Mouse (Mus musculus) right cerebral cortex, postnatal 36 days (tissue): ENCODE results near the gene Tfcp2.

Source experiments
- DNase-seq, 2 experiments: peaks; one replicate each; pipeline ENCODE4 v3.0.0; 2022; ENCODE audit warnings: low spot score in 2 of 2, mixed read lengths in 1 of 2

Tfcp2 gene

DNA sequence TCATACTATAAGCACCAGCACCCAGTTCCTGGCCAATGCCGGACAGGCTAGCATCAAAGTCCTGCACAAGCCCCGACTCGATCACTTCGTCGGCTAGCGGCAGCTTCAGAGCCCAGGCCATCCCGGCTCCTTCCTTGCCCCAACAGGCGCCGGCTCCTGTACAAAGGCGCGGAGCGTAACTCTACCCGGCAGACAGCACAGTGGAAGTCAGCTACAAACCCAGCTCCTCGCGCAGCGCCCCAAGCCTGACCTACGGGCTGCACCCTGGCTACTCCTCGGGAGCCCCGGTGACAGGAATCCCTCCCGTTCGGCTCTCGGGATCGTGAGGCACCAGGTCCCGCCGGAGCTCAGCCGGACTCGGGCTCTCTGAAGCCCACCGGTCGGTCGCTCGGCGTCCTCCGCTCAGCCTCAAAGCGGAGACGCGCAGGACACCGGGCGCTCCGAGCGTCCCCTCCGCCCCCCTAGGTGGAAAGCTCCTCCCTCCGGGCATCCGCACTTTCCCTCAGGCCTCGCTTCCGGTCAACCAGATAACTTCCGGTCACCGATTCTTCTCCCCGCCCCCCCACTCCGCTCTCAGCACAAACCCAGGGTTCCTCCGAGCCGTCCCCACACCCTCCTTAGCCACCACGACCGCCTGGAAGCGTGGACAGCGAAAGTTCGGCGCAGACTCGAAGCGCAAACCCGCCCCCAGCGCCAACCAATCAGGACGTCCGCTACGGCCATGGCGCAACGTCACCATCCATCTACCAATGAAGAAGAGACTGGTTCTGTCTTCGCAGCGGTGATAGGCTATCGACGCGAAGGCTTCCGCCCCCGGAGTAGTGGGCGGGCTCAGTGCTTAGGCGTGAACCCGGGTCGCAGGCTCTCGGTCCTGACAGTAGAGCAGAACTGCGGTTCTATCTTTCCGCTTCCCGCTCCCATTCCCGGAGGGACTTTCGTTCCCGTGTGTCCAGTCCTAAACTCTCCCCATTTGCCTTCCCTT, at the start of gene Tfcp2:
TSS of gene Tfcp2 (minus strand) at position 683 of the 982 bp plus-strand sequence.
- peak; percentile 99 for DNase-seq

DNA sequence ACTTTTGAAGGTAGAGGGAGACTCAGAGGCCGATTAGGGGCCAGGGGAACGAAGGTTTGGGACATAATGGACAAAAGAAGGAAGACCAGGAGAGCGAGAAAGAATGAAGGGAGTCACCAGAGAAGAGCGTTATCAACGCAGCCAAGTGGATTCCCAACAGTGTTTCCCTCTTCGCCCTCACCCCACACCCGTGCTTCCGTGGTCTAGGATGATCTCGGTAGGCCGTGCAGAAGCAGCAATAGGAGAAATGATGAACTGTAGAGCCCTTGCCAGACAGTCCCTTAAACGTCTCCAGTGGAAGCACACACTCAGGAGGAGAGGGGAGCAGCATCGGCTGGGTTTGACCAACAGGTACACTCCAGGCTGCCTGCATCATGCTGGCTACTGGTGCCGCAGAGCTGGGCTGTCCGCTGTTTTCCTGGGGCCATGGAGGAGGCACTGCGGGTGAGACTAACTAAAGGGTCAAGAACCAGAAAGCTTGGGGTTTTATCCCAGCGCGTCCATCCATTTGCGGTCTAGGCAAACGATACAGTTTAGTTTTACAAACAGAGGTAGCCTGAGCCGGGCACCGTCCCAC, 49.0 kb upstream of the Tfcp2 start:
- no peak for DNase-seq

GRCm38 (mm10) chr15:100600047-100600695, 48.4 kb upstream of the Tfcp2 start:
- peak; percentile 54 to 67 for DNase-seq

DNA sequence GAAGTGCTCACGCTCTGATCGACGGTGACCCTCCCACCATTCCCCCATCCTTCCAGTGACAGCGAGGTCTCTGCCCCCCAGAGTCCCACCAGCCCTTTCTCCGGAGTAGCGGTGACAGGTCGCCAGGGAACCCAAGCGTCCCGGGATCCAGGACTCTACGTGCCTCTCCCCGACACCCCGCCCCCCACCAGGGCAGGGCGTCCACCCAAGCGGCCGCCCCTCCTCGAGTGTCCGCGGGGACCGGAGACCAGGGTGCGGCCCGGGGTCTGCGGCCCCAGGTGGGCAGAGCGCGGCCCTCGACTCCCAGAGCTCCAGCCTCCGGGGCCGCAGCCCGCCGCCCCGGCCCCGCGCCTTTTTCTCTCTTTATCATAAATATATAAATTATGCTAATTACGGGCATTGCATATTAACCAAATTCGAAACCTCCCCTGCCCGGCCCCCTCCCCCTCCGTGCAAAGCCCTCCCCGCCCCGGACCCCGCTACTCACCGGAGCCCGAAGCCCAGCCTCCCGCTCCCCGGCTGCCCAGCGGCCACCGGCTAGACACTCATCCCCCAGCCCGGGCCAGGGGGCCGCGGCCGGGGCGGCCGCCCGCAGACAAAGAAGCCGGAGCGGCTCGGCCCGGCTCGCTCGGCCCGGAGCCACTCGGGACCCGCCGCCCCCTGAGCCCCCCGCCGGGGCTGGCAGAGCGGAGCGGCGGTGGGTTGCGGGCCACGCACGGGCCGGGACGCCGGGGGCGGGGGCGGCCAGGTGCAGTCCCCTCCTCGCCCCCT, 47.7 kb upstream of the Tfcp2 start, which contains the start of gene Pou6f1:
TSS of gene Pou6f1 (minus strand) at position 709 of the 771 bp plus-strand sequence.
- DNase-seq, result peak in 1 of 2 experiments; percentile 23

DNA sequence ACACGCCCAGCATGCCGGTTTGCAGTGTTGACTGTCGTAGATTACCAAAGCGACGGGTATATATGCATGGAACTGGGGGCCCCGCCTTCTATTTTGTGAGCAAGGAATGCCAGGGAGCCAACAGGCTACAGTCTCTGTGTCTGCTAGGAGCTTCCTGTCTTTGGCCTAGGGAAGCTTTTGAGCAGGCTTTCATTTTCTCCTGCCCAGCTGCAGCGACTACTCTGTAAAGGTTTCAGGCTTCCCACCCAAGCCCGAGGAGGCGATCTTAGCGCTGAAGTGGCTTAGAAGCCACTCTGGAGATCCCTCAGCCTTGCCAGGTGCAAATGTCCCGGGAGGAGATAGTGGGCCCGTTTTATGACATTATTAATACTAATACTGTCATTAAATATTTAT, 47.1 kb upstream of the Tfcp2 start:
- peak in 1 of 2 experiments; percentile 27 for DNase-seq

GRCm38 (mm10) chr15:100598287-100598882, 46.6 kb upstream of the Tfcp2 start:
- no peak for DNase-seq

DNA sequence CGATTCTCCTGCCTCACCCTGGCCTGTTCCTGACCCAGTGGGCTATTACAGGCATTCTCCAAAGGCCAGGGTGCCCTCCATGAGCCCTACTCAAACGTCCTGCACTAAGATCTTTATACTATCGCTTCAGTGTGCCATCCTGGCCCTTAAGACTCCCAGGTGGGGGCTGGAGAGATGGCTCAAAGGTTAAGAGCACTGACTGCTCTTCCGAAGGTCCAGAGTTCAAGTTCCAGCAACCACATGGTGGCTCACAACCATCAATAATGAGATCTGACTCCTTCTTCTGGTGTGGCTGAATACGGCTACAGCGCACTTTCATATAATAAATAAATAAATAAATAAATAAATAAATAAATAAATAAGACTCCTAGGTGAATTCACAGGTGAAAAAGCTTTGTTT, 41.0 kb upstream of the Tfcp2 start:
- no peak for DNase-seq

- no peak for DNase-seq
Observed at GRCm38 (mm10) chr15:100590436-100590835, 38.6 kb upstream of the Tfcp2 start.

DNA sequence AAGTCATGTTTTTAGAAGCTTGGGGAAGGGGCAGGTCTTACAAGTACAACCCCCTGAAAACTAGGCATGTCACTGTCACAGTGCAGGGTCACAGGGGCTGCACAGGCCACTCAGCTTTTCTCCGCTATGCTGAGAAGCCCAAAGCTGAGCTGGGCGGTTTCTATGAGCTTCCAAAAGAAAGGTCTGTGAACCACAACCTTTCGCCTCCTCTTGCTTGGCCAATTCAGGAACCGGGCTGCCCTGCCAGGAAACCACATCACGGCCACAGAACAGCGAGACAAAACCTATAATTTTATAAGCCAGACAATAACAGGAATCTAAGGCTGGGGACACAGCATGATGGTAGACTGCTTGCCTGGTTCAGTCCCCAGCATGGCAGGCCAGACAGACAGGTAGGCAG, 36.5 kb upstream of the Tfcp2 start:
- DNase-seq, result no peak

DNA sequence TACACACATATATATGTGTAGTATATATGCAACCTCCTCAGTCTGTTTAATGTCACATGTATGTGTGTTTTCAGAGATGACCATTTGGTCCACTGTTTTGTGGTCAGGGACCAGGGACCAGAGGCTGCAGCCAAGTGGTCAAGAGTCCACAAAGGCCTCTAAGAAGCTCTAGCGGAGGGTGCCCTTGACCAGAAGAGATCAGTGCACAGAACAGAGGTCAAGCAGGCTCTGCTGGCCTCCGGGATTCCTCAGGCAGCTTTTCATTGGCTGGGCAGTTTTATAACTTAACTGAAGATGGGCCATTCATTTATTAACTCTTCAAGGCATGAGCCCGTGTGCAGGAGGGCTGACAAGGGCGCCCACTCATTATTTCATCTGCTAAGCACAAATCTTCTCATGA, 35.4 kb upstream of the Tfcp2 start:
- DNase-seq, result no peak

GRCm38 (mm10) chr15:100585931-100586330, 34.1 kb upstream of the Tfcp2 start:
- no peak for DNase-seq

GRCm38 (mm10) chr15:100580108-100580507, 28.3 kb upstream of the Tfcp2 start:
- DNase-seq, result no peak

- no peak for DNase-seq
Observed at GRCm38 (mm10) chr15:100577972-100578371, 26.2 kb upstream of the Tfcp2 start.

DNA sequence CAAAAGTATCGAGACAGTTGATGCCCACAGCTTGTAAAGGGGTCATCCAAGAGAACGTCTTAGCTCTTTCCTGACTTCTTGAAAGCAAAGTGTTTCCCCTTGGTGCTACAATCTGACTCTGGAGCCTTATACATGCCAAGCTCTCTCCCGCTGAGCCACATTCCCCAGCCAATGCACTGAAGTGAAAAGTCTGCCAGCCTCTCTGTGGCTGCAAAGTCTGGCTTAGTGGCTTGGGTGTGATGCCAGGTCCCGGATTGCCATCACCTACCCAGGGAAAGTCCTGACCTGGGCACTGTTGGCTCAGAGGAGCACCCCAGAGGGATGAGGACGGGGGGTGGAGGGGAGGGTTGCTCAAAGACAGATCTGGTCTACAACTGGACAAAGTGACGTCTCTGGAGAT, 25.0 kb upstream of the Tfcp2 start:
- no peak for DNase-seq

GRCm38 (mm10) chr15:100576392-100576791, 24.6 kb upstream of the Tfcp2 start:
- DNase-seq, result no peak

- no peak for DNase-seq
Observed at GRCm38 (mm10) chr15:100575366-100575765, 23.6 kb upstream of the Tfcp2 start.

DNA sequence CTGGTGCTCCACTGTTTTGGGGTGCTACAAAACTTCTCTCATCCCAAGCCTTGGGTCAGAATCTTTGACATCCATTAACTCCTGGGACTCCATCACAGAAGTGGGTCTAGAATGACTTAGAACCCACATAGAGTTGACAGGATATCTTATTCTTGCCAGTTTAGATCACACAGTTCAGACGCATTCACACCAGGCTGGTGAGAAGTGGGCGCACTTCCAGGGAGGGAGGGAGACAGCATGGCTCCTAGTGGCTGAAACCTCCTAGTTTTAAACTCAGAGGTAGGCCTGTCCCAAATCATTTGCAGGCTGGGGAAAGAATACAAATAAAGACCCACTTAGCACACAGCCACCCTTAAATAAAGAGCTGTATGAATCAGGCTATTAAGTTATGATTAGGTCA, 22.6 kb upstream of the Tfcp2 start:
- DNase-seq, result no peak

DNA sequence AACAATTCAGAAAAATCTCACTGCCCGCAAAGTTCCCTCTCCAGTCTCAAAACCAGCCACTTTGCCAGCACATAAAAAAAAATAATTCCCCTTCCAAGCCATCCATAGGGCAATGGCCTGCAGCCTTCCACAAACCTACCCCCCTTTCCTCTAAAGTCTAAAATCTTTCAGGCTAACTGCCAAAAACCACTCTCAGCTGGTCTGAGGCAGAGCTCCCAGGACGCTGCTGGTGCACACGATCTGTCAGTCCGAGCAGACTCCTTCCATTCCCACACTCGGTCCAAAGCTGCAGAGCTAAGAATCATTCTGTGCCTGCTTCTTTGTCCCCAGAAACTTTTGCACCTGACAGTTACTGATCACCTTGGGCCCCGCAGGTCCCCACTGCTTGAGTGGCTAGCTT, 22.1 kb upstream of the Tfcp2 start:
- no peak for DNase-seq

GRCm38 (mm10) chr15:100569239-100569638, 17.4 kb upstream of the Tfcp2 start:
- no peak for DNase-seq

DNA sequence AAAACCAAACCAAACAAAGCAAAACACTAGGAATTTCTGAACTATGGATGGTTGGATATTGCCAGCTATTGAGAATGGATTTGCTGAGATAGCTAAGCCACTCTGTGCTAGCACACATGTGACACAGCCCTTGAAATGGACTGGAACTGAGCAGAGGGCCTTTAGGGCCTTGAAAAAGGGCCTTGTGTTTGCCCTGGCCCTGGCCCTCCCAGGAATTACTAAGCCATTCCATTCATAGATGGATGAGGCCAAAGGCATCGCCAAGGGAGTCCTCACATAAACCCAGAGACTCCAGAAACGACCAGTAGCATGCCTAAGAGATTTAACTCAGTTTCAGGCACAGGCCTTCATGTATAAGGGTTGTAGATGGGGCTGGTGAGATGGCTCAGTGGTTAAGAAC, 14.7 kb upstream of the Tfcp2 start:
- no peak for DNase-seq

DNA sequence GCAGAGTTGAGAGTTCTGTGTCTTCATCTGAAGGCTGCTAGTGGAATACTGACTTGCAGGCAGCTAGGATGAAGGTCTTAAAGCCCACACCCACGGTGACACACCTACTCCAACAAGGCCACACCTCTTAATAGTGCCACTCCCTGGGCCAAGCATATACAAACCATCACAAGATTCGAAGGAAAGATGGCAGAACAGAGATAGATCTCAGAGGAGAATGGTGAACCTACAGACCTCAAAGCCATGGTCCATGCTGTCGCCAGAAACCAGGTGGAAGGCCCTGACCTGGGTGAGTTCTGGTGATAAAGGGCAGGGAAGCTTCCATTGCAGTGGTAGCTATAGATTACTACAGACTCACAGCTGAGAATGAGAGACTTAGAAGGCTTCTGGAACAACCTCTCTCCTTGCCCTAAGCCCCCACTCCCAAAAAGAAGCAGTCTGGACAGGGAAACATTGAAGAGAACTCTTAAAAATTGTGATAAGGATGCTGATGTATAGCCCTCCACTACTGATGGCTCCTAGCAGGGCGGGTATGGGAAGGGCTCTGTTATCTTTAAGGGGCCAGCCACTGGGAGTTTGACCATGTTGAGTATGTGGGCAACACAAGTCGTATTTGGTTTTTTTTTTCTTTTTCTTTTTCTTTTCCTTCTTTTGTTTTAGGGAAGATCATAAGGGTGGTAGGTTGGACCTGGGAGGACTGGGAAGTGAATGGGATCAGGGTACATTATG, 6.1 kb upstream of the Tfcp2 start:
- no peak for DNase-seq
